Mouse (Mus musculus) right cerebral cortex, postnatal 14 days (tissue): ENCODE results near the gene Arhgap27.

Experiments
- DNase-seq: peaks from one replicate; pipeline ENCODE4 v3.0.0; 2022

Gene Arhgap27

GRCm38 (mm10) chr11:103354033-103354432 is 9.5 kb downstream of the Arhgap27 start:
- DNase-seq, result no peak

GRCm38 (mm10) chr11:103352239-103352814 is 11.2 kb downstream of the Arhgap27 start:
- no peak for DNase-seq

- DNase-seq, result no peak
These were observed 12.7 kb downstream of the Arhgap27 start for GRCm38 (mm10) chr11:103350711-103351315.

- DNase-seq, result no peak
These were observed 13.8 kb downstream of the Arhgap27 start for GRCm38 (mm10) chr11:103349699-103350098.

- no peak for DNase-seq
These were observed 16.8 kb downstream of the Arhgap27 start for GRCm38 (mm10) chr11:103346657-103347056.

- DNase-seq, result no peak
These were observed 17.3 kb downstream of the Arhgap27 start for GRCm38 (mm10) chr11:103346236-103346635.

- DNase-seq, result no peak
These were observed 17.9 kb downstream of the Arhgap27 start for GRCm38 (mm10) chr11:103345408-103346091.

- DNase-seq, result no peak
These were observed 18.8 kb downstream of the Arhgap27 start for GRCm38 (mm10) chr11:103344494-103345332.

GRCm38 (mm10) chr11:103343881-103344280 is 19.6 kb downstream of the Arhgap27 start:
- DNase-seq, result no peak

- no peak for DNase-seq
These were observed 20.4 kb downstream of the Arhgap27 start for GRCm38 (mm10) chr11:103343063-103343462.

GRCm38 (mm10) chr11:103340677-103341076 is 22.8 kb downstream of the Arhgap27 start:
- no peak for DNase-seq

GRCm38 (mm10) chr11:103340130-103340529 is 23.4 kb downstream of the Arhgap27 start:
- DNase-seq, result no peak

GRCm38 (mm10) chr11:103339414-103340119 is 23.9 kb downstream of the Arhgap27 start:
- DNase-seq, result no peak

- no peak for DNase-seq
These were observed 24.8 kb downstream of the Arhgap27 start for GRCm38 (mm10) chr11:103338671-103339070.

- no peak for DNase-seq
These were observed 25.4 kb downstream of the Arhgap27 start for GRCm38 (mm10) chr11:103338119-103338518.

GRCm38 (mm10) chr11:103337180-103337579 is 26.3 kb downstream of the Arhgap27 start:
- DNase-seq, result no peak

GRCm38 (mm10) chr11:103335561-103335960 is 27.9 kb downstream of the Arhgap27 start:
- no peak for DNase-seq

- DNase-seq, result no peak
These were observed 28.6 kb downstream of the Arhgap27 start for GRCm38 (mm10) chr11:103334925-103335324.

- peak; percentile 57 for DNase-seq
These were observed 29.6 kb downstream of the Arhgap27 start for GRCm38 (mm10) chr11:103333719-103334398.

- DNase-seq, result no peak
These were observed 30.4 kb downstream of the Arhgap27 start for GRCm38 (mm10) chr11:103332890-103333651.

- peak; percentile 82 for DNase-seq
These were observed 31.2 kb downstream of the Arhgap27 start for GRCm38 (mm10) chr11:103332186-103332889.
